Mouse (Mus musculus) activated CD4-positive, CD25-positive, alpha-beta regulatory T cell, adult 9 weeks (primary cell): ENCODE measurements around the gene Grk3. TPM values are rescaled to one million over a fixed set of nuclear protein-coding genes. Genes with fewer than 3 reads are reported as not detected.

ENCODE experiments used
- polyA plus RNA-seq: library from polyadenylated mRNA; unstranded; fragments of 100-300 nt; shearing (Covaris generic); gene quantifications from one replicate; pipeline ENCODE4 v1.2.1, GENCODE M21; 2017

Grk3 gene
- polyA plus RNA-seq, result 0.17 TPM

DNA sequence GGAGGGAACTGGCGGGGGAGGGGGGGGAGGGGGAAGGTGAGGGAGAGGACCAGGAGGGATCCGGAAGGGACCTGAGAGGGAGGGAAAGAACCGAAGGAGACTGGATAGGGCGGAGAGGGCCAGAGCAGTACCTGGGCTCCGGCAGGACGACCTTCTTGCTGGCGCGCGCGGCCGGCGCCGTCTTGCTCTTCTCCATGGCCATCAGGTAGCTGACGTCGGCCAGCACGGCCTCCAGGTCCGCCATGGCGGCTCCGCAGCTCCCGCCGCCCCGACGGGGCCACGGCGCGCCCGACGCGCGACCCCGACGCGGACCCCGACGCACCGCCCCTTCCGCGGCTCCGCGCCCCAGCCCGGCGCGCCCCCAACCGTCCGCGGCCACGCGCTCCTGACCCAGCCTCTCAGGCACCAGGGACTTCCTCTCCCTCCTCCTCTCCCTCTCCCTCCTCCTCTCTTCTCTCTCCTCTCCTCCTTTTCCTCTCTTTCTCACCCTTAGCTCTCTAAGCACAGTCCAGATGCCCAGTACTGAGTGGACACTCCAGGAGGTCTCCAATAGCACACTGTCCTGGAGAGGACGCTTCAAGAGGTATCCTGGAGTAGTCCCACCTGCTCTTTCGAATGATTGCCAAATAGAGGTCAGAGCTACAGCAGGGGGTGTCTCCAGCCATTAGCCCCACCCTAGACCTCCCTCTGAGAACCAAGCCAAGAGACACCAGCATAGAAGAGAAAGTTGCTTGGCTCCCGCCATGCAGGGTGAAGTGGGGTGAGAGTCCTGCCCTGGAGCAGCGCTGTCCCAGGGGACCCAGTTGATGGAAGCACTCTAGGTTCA, at the start of gene Grk3:
Gene Grk3 (minus strand): TSS at position 556 of the 826 bp plus-strand sequence.

DNA sequence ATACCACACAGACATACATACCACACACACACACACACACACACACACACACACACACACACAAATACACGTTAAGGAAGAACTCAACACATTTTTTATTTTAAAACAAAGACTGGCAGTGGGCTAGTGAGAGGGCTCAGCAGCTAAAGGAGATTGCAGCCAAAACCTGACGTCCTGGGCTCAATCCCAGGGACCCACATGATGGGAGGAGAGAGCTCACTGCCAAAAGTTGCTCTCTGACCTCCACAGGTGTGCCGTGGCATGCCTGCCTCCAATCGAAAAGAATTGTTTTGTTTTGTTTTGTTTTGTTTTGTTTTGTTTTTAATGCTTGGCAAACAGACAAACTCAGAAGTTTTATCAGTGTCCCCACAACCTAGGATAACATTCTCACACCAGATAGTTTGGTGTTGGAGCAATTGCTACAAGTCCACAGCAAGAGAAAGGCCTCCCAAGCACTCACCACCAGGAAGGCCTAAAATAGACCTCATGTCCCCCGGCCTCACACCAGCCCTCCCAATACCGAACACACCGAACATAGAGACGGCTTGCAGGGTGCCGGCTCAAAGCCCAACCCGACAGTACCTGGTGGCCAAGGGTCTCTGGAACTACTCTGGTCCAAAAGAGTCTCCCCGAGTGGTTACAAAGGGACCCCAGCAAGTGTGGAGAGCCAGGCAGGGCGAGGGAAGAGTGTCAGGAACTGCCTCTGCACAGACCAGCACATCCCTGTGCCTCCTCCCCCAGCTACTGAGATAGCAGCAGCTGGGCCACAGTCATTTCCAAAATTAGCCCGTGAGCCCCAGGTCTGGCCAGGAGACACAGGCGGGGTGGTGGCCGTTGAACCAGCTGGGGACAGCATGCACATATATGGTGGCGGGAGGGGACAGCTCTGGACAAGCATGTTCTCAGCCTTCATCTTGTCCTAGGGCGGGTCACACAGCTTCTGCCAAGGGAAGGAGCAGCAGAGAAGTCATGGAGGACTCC, 119.6 kb downstream of the Grk3 start, which contains the start of gene Myo18b:
Gene Myo18b (minus strand): TSS at position 689 of the 981 bp plus-strand sequence.

Other genes with a start within 250 kb of the Grk3 start
- not detected for gene Myo18b, start 119.4 kb downstream of the Grk3 start, polyA plus RNA-seq
- gene Crybb2, start 54.3 kb upstream of the Grk3 start, polyA plus RNA-seq, result not detected
- 0.35 TPM for gene Crybb3, start 65.8 kb upstream of the Grk3 start, polyA plus RNA-seq
- 5.8 TPM for gene 2900026A02Rik, start 205.4 kb upstream of the Grk3 start, polyA plus RNA-seq
- not detected for gene Tmem211, start 211.1 kb upstream of the Grk3 start, polyA plus RNA-seq